Comparison of ENCODE assay signal across 26 mouse cellular contexts in genomic region chr5:52425819-52426218, GRCm38 (mm10). TPM values are rescaled to one million over a fixed set of nuclear protein-coding genes. Genes with fewer than 3 reads are reported as not detected.
"Had no signal": no experiment of that assay in that cellular context is flagged by ENCODE, and none has a peak within 500 bp of the region (broad histone marks: within the 10 kb centered on the region; RNA-seq: fewer than 3 reads in every experiment).

No protein-coding gene starts in this region.

- H3K4me3 ChIP-seq: gastrocnemius, adult 2 months; heart, embryonic 10.5 days; heart, embryonic 12.5 days; hindbrain, embryonic 10.5 days; hindbrain, embryonic 12.5 days; intestine, embryonic 15.5 days; left cerebral cortex, adult 2 months; limb, embryonic 13.5 days; limb, embryonic 15.5 days had no signal

- H3K4me2 ChIP-seq: heart, embryonic 12.5 days; hindbrain, embryonic 12.5 days; hindbrain, embryonic 14.5 days; intestine, embryonic 15.5 days; limb, embryonic 13.5 days; limb, embryonic 15.5 days had no signal

- H3K9ac ChIP-seq: heart, embryonic 12.5 days; hindbrain, embryonic 12.5 days; hindbrain, embryonic 14.5 days; intestine, embryonic 15.5 days; limb, embryonic 13.5 days; limb, embryonic 15.5 days had no signal

- DNase-seq: gastrocnemius, adult 2 months; gastrocnemius, postnatal 10 days; gastrocnemius, postnatal 25 days; heart, adult 18-20 months; heart, postnatal 10 days; heart, postnatal 4 days; kidney, adult 18-20 months; kidney, adult 8-10 months; kidney, postnatal 10 days; kidney, postnatal 36 days; layer of hippocampus, adult 9-11 months; layer of hippocampus, postnatal 36 days; left cerebral cortex, postnatal 4 days had no signal

- H3K27me3 ChIP-seq: heart, embryonic 12.5 days; hindbrain, embryonic 12.5 days; intestine, embryonic 15.5 days; limb, embryonic 13.5 days; limb, embryonic 15.5 days had no signal

- H3K9me3 ChIP-seq: heart, embryonic 10.5 days; heart, embryonic 12.5 days; hindbrain, embryonic 10.5 days; hindbrain, embryonic 12.5 days; intestine, embryonic 15.5 days; limb, embryonic 13.5 days; limb, embryonic 15.5 days had no signal

- H3K36me3 ChIP-seq: heart, embryonic 10.5 days; heart, embryonic 12.5 days; hindbrain, embryonic 10.5 days; hindbrain, embryonic 12.5 days; intestine, embryonic 15.5 days; limb, embryonic 13.5 days; limb, embryonic 15.5 days had no signal

- H3K27ac ChIP-seq: gastrocnemius, adult 2 months; heart, embryonic 10.5 days; hindbrain, embryonic 10.5 days; hindbrain, embryonic 12.5 days; hindbrain, embryonic 14.5 days; intestine, embryonic 15.5 days; left cerebral cortex, adult 2 months; limb, embryonic 13.5 days; limb, embryonic 15.5 days had no signal

- ATAC-seq: forebrain, embryonic 16.5 days; hindbrain, embryonic 16.5 days; inflammation-experienced regulatory T-cells, adult 6 months; intestine, embryonic 15.5 days; intestine, postnatal 0 days had no signal

- H3K4me1 ChIP-seq: heart, embryonic 10.5 days; heart, embryonic 12.5 days; hindbrain, embryonic 12.5 days; intestine, embryonic 15.5 days; limb, embryonic 15.5 days had no signal

RNA-seq across cellular contexts. Expression of gene Ccdc149, which starts 45.5 kb away (rescaled TPM):
- polyA plus RNA-seq: inflammation-experienced regulatory T-cells, adult 6 months had no signal
